Mouse (Mus musculus): ENCODE data around the gene Sept10.

The Sept10 gene

GRCm38 (mm10) chr10:59221473-59222270 lies at the start of gene Sept10, which contains the start of gene Sowahc:
Gene Sept10 (minus strand): TSS chr10:59221847.
Gene Sowahc (plus strand): TSS chr10:59221953.
- peak; percentile 97 for DNase-seq

DNA sequence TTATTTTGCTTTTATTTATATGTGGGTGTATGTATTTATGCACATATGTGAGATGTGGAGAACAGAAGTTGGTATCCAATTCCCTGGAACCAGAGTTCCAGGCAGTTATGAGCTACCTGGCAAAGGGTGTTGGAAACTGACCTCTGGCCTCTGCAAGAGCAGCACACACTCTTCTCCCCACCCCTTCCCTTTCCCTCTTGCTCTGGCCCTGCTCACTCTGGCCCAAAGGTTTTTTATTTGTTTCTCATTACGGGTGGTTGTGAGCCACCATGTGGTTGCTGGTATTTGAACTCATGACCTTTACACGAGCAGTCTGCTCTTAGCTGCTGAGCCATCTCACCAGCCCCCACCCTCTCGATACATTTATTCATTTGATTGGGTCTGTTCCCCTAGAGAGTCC lies 47.1 kb upstream of the Sept10 start:
- peak; percentile 24 for DNase-seq

DNA sequence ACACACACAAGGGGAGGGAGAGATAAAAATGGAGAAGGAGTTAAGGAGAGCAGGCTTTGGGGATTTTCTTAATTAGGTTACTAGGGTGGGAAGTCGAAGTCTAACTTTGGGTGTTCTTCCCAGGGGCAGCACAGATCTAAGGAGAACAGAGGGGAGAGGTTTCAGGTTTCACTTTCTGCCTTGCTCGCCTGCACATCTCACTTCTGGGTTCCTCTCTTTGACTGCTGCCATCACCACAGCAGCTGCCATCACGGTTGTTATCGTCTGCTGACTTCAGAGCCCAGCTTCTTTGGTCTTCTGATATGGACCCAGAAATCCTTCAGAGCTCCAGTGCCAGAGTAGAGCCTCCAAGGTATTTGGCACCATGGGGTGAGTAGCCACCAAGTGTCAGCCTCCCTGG lies 46.5 kb upstream of the Sept10 start:
- no peak for DNase-seq

DNA sequence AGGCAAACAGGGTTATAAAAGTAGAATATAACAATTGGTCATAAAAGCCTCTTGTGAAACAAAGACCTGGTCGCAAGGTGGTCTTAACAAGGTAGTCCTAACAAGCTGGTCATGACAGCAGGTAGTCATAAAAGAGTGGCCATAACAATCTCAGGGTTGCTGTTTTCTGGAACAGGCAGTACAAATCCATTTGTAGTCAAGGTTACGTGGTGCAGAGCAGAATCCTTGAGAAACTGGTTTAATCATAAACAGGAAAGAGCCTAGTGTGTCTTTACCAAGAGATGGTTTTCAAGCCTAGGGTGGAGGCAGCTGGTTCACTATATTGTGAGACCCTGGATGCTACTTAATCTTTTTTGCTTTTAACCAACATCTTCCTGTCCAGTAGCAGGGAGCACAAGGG lies 45.6 kb upstream of the Sept10 start:
- peak; percentile 52 for DNase-seq

- DNase-seq, result peak; percentile 42
These were observed 44.5 kb upstream of the Sept10 start for GRCm38 (mm10) chr10:59266097-59266496.

DNA sequence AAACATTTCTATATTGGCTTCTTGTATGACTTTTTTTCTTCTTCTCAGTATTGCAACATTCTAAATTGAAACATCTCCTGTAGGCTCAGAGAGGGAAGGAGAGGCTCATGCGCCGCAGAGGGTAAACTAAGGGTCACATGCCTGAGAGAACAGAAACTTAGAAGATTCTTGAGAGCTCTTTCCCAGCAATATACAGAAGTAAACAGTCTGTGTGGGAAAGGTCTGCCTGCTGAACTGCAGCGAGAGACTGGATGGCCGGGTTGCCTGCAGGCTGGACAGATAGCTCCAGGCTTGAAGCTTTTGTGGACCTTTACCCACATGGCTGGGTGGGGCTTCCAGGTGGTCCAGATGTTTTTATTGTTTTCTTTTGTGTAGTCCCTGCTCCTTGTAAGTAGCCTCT lies 44.0 kb upstream of the Sept10 start:
- DNase-seq, result no peak

DNA sequence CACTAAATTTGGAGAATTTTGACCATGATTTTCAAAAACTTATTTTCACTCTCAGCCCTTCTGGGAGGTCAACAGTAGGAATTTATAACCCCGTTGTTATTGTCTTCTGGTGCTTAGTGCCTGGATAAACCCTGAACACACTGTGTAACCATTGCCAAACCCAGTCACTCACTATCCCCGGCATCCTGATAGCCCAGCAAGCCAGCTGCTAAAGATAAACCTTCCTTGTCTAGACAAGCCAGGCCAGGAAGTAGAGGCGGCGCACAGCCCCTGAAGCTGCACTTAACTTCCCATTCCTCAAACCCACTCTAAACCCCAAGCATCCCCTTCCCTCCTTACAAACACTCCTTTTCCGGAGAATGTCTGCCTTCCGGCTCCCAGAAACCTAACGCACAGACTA lies 43.4 kb upstream of the Sept10 start:
- DNase-seq, result no peak

GRCm38 (mm10) chr10:59262979-59263378 lies 41.3 kb upstream of the Sept10 start:
- no peak for DNase-seq

- no peak for DNase-seq
These were observed 40.4 kb upstream of the Sept10 start for GRCm38 (mm10) chr10:59262021-59262420.

GRCm38 (mm10) chr10:59261603-59262002 lies 40.0 kb upstream of the Sept10 start:
- DNase-seq, result peak; percentile 56

DNA sequence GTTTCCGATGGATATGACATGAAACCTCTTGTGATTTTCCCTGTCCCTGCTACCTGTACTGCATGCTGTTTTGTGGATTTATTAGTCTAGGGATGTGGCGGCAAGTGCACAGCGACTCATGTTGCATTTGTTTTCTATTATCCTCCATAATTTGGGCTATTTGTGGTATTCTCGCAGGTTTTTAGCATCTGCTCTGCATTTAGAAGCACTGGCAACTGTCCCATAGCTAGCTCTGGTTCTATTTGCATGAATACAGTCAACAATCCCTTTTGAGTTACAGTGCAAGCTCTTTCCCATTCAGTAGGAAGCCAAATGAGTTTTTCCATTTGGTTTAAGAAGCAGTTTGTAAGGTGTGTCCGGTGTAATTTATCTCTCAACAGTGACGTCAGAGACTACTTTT lies 37.9 kb upstream of the Sept10 start:
- DNase-seq, result no peak

GRCm38 (mm10) chr10:59256533-59256932 lies 34.9 kb upstream of the Sept10 start:
- DNase-seq, result no peak

DNA sequence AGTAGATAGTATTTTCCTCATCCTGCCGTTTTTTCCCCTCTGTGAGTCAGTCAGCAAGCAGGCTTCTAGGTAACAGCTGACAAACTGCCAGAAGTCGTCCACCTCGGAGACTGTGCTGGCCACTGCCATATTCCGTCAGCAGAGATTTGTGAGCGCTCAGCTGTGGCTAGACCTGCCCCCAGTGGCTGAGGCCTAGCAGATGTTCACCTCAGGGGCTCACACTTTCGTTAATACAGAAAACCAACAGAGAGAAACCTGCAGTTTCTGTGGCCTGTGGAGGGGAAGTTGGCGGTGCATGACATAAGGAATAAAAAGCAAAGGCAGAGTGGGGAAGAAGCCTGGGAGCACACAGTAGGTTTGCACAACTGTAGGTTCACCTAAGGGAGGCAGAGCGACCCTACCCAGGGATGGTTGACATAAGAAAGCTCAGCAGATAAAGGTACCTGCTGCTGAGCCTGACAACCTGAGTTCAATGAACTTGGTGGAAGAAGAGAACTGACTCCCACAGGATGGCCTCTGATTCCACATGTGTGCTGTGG lies 32.0 kb upstream of the Sept10 start:
- no peak for DNase-seq

DNA sequence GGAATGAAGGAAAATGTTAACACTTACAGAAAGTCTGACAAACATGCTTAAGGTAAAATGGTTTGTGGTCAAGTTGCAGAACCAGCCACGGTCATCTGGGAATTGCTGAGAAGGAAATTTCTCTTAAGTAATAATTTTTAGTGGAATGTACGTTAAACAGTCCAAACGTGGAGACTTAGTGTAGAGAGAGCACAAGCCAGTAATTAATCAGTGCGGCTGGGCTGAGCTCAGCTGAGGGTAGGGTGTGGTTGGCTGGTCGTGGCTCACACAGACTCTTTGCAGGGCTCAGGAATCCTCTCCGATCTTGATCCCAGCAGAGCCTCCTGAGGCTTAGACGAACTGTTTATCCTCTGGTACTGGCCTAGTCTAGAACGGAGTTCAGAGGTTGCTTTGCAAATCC lies 30.7 kb upstream of the Sept10 start:
- DNase-seq, result no peak

GRCm38 (mm10) chr10:59251980-59252379 lies 30.3 kb upstream of the Sept10 start:
- DNase-seq, result no peak

- no peak for DNase-seq
These were observed 29.0 kb upstream of the Sept10 start for GRCm38 (mm10) chr10:59250679-59251078.

DNA sequence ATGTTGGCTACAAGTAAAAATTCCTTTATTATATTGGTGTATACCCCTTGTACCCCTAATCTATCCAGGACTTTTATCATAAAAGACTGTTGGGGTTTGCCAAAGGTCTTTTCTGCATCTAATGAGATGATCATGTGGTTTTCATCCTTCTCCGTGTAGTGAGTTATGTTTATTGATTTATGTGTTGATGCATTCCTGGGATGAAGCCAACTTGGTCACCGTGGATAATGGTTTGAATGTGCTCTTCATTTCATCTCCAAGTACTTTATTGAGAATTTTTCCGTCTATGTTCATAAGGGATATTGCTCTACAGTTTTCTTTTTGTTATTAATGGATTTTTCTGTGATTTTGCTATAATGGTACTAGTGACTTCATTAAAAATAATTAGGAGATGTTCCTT lies 27.9 kb upstream of the Sept10 start:
- DNase-seq, result no peak

DNA sequence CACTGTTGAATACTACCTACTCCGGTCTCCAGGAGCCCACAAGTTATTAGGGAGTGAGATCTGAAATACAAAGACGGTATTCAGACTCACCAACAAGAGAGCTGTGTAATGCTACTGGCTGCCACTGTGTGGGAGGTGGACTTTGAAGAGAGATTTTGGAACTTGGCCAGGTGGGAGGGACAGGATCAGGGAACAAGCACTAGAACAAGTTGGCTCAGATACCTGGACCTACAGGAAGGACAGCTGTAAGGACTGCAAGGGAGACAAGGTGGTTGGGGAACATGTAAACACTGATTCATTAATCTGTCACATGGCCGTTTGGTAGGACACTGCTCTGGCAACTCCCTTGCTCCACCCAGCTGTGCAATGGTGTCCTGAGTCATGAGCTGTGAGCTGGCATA lies 19.5 kb upstream of the Sept10 start:
- DNase-seq, result peak; percentile 80

- no peak for DNase-seq
These were observed 16.1 kb upstream of the Sept10 start for GRCm38 (mm10) chr10:59237757-59238156.

- no peak for DNase-seq
These were observed 14.8 kb upstream of the Sept10 start for GRCm38 (mm10) chr10:59236486-59236885.

DNA sequence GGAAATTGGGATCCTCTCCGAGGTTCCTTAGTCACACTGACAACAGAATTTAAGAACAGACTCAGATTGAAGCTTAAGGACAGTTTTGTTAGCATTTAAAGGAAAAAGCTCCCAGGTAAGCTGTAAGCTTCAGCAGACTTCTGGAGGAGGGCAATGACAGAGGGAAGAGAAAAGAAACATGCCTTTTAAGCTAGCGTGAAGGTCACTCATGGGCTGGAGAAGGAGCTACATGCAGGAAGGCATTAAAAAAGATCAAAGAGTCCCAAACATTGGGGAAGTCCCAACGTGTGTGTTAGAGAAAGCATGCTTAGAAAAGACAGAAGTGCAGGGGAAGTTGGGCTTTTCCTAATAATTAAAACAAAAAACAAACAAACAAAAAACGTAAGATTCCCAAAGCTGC lies 14.2 kb upstream of the Sept10 start:
- DNase-seq, result no peak

GRCm38 (mm10) chr10:59235227-59235626 lies 13.6 kb upstream of the Sept10 start:
- DNase-seq, result no peak

GRCm38 (mm10) chr10:59229205-59229820 lies 7.7 kb upstream of the Sept10 start:
- no peak for DNase-seq

GRCm38 (mm10) chr10:59225137-59225536 lies 3.5 kb upstream of the Sept10 start:
- DNase-seq, result no peak

All from kidney, adult 9 months (tissue).